Mouse (Mus musculus) lung, embryonic 15.5 days (tissue): Measurements from ENCODE around the gene H2-K1. TPM values are rescaled to one million over a fixed set of nuclear protein-coding genes. Genes with fewer than 3 reads are reported as not detected.
"Not testable (repeated sequence)": the region's sequence is repeated elsewhere in the genome, so short reads cannot be mapped to it uniquely, and the experiment has no call there.

ENCODE experiments used
- ATAC-seq: fragments of 200-750 bp; cut with Nextera tagmentation; 2 replicates; pipeline ENCODE4 v1.8.0; 2017; ENCODE audit warnings: moderate number of reproducible peaks, borderline replicate concordance; ENCODE audit not compliant: low FRiP score, low TSS enrichment; ENCODE audit errors: extremely low read depth
- H3K27ac ChIP-seq: fragments of 300-500 bp; sonication (generic); 2 replicates; pipeline ENCODE4 v1.5.1; 2015; ENCODE audit warnings: moderate library complexity, mild to moderate bottlenecking, inconsistent platforms
- H3K27me3 ChIP-seq: fragments of 300-500 bp; sonication (generic); 2 replicates; pipeline ENCODE4 v1.6.1; 2015; ENCODE audit warnings: inconsistent platforms
- H3K36me3 ChIP-seq: fragments of 300-500 bp; sonication (generic); 2 replicates; pipeline ENCODE4 v1.6.1; 2015; ENCODE audit warnings: inconsistent platforms
- H3K4me1 ChIP-seq: fragments of 300-500 bp; sonication (generic); 2 replicates; pipeline ENCODE4 v1.6.1; 2015; ENCODE audit warnings: inconsistent platforms
- H3K4me2 ChIP-seq: fragments of 300-500 bp; sonication (generic); 2 replicates; pipeline ENCODE4 v1.6.1; 2015; ENCODE audit warnings: inconsistent platforms, mild to moderate bottlenecking, moderate library complexity
- H3K4me3 ChIP-seq: fragments of 300-500 bp; sonication (generic); 2 replicates; pipeline ENCODE4 v1.5.1; 2015; ENCODE audit warnings: mild to moderate bottlenecking, inconsistent platforms
- H3K9ac ChIP-seq: fragments of 300-500 bp; sonication (generic); 2 replicates; pipeline ENCODE4 v1.6.1; 2015; ENCODE audit warnings: inconsistent platforms
- H3K9me3 ChIP-seq: fragments of 300-500 bp; sonication (generic); 2 replicates; pipeline ENCODE4 v1.6.1; 2016; ENCODE audit warnings: inconsistent platforms
- WGBS: fragments of 180-500 bp; shearing (Covaris S2); methylation state at CpG from one replicate; pipeline ENCODE4 v1.1.7; 2015; 5-methylcytosine and 5-hydroxymethylcytosine counted together
- polyA plus RNA-seq: library from polyadenylated mRNA; unstranded; fragments of >200 nt; fragmentation: Nextera tagmentation; extraction: Ambion mirVana; gene quantifications from 2 replicates; pipeline ENCODE4 v1.2.1, GENCODE M21; 2015

The H2-K1 gene
- polyA plus RNA-seq, 1 experiment from 2014 or later: 69.2 TPM

DNA sequence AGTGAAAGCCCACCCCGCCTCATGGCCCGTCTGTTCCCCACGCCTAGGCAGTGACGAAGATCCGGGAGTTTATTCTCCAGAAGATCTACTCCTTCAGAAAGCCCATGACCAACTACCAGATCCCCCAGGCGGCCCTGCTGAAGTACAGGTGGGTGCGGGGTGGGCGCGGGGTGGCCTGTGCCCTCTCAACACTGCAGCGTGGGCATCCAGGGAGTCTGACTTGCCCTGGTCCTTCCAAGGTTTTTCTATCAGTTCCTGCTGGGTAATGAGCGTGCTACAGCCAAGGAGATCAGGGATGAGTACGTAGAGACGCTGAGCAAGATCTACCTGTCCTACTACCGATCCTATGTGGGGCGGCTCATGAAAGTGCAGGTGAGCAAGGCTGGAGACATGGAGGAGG, 40.2 kb downstream of the H2-K1 start:
- ATAC-seq: no peak
- Histone ChIP-seq H3K4me2 (no peak overlapping the region), H3K9ac (no peak overlapping the region), H3K36me3 (peaks cover 51% of the 10 kb centered on the region), H3K9me3 (no peaks in the 10 kb centered on the region), H3K4me3 (no peak overlapping the region), H3K27me3 (no peaks in the 10 kb centered on the region), H3K4me1 (peaks cover 9% of the 10 kb centered on the region; the same call in 1 of the 2 replicates), H3K27ac (no peak overlapping the region)
- WGBS: 91% methylated on average over 15 of the region's 15 CpGs

DNA sequence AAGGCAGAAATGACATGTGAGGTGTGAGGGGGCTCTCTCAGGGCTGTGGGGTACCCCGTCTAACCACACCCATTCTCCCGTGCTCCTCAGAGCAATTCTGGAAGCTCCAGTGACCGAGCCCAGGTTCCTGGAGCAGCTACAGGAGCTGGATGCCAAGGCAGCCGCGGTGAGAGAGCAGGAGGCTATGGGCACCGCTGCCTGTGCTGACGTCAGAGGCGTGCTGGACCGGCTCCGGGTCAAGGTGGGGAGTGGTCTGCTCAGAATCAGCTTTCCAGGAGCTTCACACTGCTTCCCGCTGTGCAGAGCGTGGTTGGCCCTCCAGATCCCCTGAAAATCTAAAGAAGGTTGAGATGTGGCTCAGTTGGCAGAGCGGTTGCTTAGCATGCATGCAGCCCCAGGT, 41.0 kb downstream of the H2-K1 start:
- Histone ChIP-seq H3K9ac (no peak overlapping the region), H3K27ac (no peak overlapping the region), H3K36me3 (peaks cover 50% of the 10 kb centered on the region), H3K27me3 (no peaks in the 10 kb centered on the region), H3K4me3 (no peak overlapping the region), H3K4me2 (no peak overlapping the region), H3K9me3 (no peaks in the 10 kb centered on the region), H3K4me1 (peaks cover 14% of the 10 kb centered on the region)
- ATAC-seq: no peak
- WGBS: 94% methylated on average over 13 of the region's 13 CpGs

DNA sequence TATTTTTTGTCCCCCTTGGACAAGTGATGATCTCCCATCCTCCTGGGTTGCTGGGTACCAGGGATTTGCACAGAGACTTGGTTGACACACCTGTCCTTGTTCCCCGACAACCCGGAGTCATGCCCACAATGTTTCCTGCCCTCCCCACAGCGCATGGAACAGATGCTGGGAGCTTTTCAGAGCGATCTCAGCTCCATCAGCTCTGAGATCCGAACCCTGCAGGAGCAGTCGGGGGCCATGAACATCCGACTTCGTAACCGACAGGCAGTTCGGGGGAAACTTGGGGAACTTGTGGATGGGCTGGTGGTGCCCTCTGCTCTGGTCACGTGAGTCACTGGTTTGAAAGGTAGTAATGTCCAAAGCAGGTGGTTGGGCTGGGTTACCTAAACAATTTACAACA, 41.7 kb downstream of the H2-K1 start:
- no peak overlapping the region for H3K27ac ChIP-seq
- peaks cover 21% of the 10 kb centered on the region for H3K4me1 ChIP-seq
- H3K27me3 ChIP-seq: no peaks in the 10 kb centered on the region
- no peak for ATAC-seq
- no peak overlapping the region for H3K4me2 ChIP-seq
- H3K9me3 ChIP-seq: no peaks in the 10 kb centered on the region
- WGBS: 91% methylated on average over 11 of the region's 11 CpGs
- H3K36me3 ChIP-seq: peaks cover 52% of the 10 kb centered on the region
- no peak overlapping the region for H3K4me3 ChIP-seq
- no peak overlapping the region for H3K9ac ChIP-seq

DNA sequence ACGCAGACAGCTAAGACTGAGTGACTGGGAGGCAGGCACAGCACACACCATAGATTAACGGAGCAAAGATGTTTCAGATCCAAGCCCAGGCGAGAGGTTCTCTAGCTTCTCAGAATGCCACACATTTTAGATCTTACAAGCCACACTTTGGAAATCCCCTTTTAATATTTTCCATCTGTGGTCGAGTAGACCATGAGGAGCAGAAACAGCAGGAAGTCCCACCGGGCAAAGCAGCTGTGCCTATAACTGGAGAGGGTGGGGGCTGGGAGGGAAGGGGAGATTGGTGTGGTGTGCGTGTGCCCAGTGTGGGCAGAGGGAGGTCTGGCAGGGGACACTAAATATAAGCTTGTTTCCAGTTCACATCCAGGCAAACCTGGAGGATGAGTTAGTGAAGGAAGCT, 42.7 kb downstream of the H2-K1 start:
- no peak for ATAC-seq
- Histone ChIP-seq H3K27me3 (no peaks in the 10 kb centered on the region), H3K9ac (no peak overlapping the region), H3K4me3 (no peak overlapping the region), H3K4me1 (peaks cover 31% of the 10 kb centered on the region), H3K4me2 (no peak overlapping the region), H3K27ac (no peak overlapping the region), H3K36me3 (peaks cover 52% of the 10 kb centered on the region), H3K9me3 (no peaks in the 10 kb centered on the region)
- 82% methylated on average over 6 of the region's 6 CpGs for WGBS

DNA sequence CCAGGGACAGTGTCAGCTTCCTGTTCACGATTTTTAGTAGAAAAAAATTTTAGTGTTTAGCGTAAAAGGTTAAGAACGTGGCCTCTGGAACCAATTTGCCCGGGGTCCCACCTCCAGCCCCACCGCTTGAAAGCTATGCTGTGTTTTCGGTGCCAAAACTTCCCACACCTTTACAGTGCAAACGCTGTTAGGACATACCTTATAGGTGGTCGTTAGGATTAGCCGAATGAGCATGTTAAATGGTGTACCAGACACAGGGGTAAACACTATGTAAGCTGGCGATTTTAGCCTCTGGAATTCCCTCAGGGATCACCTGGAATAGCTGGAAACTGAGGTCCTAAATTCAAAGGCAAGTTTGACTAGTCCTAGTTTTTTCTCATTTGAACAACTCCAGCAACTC, 43.8 kb downstream of the H2-K1 start:
- Histone ChIP-seq H3K9me3 (no peaks in the 10 kb centered on the region), H3K4me1 (peaks cover 42% of the 10 kb centered on the region), H3K4me2 (peak overlapping the region; percentile 82), H3K36me3 (peaks cover 52% of the 10 kb centered on the region), H3K9ac (peak overlapping the region; percentile 78), H3K4me3 (peak overlapping the region; percentile 75), H3K27ac (peak overlapping the region; percentile 85; the same call in 1 of the 2 replicates), H3K27me3 (no peaks in the 10 kb centered on the region)
- 5% methylated on average over 10 of the region's 10 CpGs for WGBS
- no peak for ATAC-seq

DNA sequence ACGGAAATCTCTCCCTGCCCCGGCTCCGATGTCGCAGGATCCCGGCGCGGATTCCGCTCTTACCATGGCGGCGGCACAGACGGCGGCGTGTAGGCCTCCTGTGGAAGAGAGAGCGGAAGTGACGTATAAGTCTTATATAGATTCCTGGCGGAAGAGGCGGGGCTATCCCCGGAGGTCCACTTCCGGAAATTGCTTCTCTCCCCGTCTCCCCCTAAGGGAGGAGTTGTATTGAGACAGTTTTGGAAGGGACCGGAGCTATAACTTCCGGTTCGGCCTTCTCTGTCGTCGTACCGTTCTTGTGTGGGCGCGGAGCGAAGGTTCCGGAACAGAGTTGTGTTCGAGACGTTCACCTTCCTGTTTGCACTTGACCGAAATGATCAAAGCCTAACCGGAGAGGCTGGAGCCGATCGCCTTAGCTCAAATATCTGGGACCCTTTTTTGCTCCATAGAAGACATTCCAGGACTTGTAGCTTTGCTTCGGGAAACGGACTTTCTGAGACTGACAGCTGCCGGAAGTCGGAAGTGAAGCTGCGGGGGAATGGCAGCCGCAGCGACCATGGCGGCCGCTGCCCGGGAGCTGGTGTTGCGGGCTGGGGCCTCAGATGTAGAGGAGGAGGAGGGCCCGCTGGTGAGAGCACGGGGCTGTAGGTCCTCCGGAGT, 44.5 kb downstream of the H2-K1 start, which contains the start of the genes Vps52 and Rps18:
TSS of gene Vps52 (plus strand) at position 258 of the 660 bp plus-strand sequence.
TSS of gene Rps18 (minus strand) at position 447 of the 660 bp plus-strand sequence.
- Histone ChIP-seq H3K4me1 (peaks cover 48% of the 10 kb centered on the region), H3K4me3 (peak within 1 kb of the TSS; percentile 75), H3K36me3 (peaks cover 48% of the 10 kb centered on the region), H3K9ac (peak within 1 kb of the TSS; percentile 94), H3K27ac (peak within 1 kb of the TSS; percentile 88), H3K27me3 (no peaks in the 10 kb centered on the region), H3K4me2 (peak within 1 kb of the TSS; percentile 82), H3K9me3 (no peaks in the 10 kb centered on the region)
- ATAC-seq: peak; percentile 86
- under 1% methylated on average over 50 of the region's 50 CpGs for WGBS

DNA sequence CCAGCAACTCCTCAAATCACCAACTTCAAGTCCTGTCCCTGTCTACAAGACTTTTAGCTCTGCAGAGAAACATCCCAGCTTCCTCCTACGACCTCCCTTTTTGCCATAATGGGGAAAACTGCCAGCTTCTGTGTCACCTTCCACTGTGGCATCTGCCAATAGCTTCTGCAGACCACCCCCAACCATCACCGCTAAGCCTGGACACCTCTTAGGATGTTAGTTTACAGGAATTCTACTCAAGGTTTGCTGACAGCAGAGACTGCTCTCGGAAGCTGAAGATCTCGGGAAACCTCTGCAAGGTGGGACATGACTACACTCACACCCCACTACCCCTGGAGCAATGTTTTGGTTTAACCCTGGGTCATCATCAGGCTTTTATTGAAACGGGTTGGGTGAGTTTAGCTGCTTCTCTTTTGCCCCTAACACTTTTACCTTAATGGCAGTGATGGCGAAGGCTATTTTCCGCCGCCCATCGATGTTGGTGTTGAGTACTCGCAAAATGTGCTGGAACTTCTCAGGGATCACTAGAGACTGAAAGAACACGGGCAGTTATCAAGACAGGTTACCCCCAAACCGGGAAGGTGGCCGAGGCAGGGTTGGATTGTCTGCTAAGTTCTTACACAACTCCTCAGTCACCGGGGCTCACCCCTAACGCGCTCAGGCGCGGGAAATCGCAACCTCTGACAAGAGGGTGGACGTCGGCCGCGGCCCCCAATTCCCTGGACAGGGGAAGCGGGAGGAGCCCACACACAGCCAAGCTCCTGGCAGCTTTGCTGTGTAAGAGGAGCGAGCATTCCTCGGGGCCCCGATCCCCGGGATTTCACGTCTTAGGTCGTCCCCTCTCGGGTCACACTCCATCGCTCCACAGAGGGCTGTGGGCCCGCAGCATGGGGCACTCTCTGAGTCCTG, 45.2 kb downstream of the H2-K1 start:
- Histone ChIP-seq H3K4me2 (peak overlapping the region; percentile 76), H3K9me3 (no peaks in the 10 kb centered on the region), H3K36me3 (peaks cover 44% of the 10 kb centered on the region), H3K9ac (peak overlapping the region; percentile 94), H3K27me3 (no peaks in the 10 kb centered on the region), H3K4me1 (peaks cover 55% of the 10 kb centered on the region), H3K27ac (peak overlapping the region; percentile 88), H3K4me3 (peak overlapping the region; percentile 75)
- ATAC-seq: peak; percentile 23
- WGBS: under 1% methylated on average over 33 of the region's 33 CpGs

DNA sequence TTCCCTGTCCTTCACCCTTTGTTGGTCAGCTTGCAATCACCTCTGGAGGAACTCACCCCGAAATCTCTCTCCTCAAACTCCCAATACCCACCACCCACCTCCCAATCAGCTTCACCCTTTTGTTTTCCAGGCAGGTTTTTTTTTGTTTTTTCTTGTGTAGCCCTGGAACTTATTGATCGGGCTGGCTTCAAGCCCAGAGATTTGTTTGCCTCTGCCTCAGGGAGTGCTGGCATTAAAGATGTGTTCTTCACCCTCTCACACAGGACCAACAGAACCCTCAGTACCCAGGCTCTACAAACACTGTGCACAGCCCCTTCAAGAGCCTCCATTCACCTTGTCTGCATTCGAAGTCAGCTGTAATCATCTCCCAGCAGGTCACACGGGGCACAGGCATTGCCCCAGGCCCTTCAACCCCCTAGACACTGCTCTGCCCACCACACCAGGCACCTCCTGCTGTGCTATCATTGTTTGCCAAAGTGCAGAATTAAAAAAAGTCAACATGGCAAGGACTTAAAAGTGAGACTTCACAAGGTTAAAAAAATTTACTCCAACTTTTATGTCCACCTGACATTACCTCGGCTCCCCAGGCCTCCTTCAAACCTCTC, 46.1 kb downstream of the H2-K1 start:
- Histone ChIP-seq H3K36me3 (peaks cover 37% of the 10 kb centered on the region), H3K4me1 (peaks cover 55% of the 10 kb centered on the region), H3K4me3 (peak overlapping the region; percentile 75), H3K27ac (peak overlapping the region; percentile 42; the same call in 1 of the 2 replicates), H3K4me2 (peak overlapping the region; percentile 76), H3K9ac (peak overlapping the region; percentile 94), H3K9me3 (no peaks in the 10 kb centered on the region), H3K27me3 (no peaks in the 10 kb centered on the region)
- ATAC-seq: no peak
- WGBS: 37% methylated on average over 5 of the region's 5 CpGs

DNA sequence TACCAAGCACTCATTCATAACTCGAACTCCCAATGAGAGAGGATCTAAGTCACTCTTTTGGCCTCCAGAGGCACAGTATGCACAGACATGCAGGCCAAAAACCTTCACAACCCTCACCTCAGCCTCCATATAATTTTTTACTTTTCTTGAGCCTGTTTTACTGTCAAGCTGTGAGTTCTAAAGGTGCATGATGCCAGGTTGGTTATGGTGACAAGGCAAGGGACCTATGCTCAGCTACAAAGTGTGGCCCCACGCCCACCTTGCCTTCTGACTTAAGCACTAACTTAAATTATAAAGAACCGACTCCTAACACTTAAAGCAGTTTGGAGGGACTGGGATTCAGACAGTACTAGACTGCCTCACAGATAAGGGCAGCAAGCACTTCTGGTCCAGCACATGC, 46.8 kb downstream of the H2-K1 start:
- Histone ChIP-seq H3K4me3 (0 out of 2 replicates have a peak overlapping the region, but pooled peaks have one; percentile 1), H3K27ac (0 out of 2 replicates have a peak overlapping the region, but pooled peaks have one; percentile 1)

DNA sequence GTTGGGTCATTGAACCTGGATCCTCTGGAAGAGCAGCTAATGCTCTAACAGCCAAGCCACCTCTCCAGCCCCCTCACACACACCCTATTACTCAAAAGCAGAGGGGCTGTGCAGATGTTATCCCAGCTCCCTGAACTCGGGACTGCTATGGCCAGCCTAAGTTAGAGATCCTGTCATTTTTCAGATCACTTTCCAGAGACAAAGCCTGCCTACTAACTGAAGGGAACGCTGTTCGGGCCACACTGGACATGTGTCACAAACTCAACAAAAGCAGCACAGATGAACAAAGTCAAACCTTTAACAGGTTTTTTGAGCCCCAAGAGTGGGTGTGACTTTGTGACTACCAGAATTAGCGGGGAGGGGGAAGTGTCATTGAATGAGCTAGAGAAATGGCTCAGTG, 47.3 kb downstream of the H2-K1 start:
- no peak overlapping the region for H3K27ac ChIP-seq
- H3K9me3 ChIP-seq: no peaks in the 10 kb centered on the region
- no peak for ATAC-seq
- peak overlapping the region; percentile 90; the same call in 1 of the 2 replicates for H3K4me2 ChIP-seq
- H3K27me3 ChIP-seq: no peaks in the 10 kb centered on the region
- WGBS: 63% methylated on average over 4 of the region's 4 CpGs
- no peak overlapping the region for H3K4me3 ChIP-seq
- H3K36me3 ChIP-seq: peaks cover 39% of the 10 kb centered on the region
- H3K4me1 ChIP-seq: peaks cover 55% of the 10 kb centered on the region
- 0 out of 2 replicates have a peak overlapping the region, but pooled peaks have one; percentile 2 for H3K9ac ChIP-seq

More for the DNA sequence above, 46.8 kb downstream of the H2-K1 start:
- Histone ChIP-seq H3K4me1 (peaks cover 55% of the 10 kb centered on the region), H3K9ac (peak overlapping the region; percentile 94; the same call in 1 of the 2 replicates), H3K9me3 (no peaks in the 10 kb centered on the region), H3K4me2 (peak overlapping the region; percentile 76), H3K27me3 (no peaks in the 10 kb centered on the region), H3K36me3 (peaks cover 36% of the 10 kb centered on the region)
- 69% methylated on average over 3 of the region's 3 CpGs for WGBS
- ATAC-seq: no peak

DNA sequence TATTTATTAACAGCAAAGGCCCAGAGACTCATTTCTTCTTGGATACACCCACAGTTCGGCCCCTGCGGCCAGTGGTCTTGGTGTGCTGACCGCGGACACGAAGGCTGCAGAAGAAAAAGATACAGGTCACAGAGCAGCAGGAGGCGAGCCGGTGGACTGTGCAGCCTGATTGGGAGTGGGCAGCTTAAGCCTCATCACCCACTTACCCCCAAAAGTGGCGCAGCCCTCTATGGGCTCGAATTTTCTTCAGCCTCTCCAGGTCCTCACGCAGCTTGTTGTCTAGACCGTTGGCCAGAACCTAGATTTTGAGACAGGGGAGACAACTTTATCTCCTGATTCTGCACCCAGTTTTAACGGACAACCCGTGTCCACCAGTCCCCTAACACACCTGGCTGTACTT, 48.1 kb downstream of the H2-K1 start:
- peaks cover 43% of the 10 kb centered on the region for H3K36me3 ChIP-seq
- 72% methylated on average over 13 of the region's 13 CpGs for WGBS
- 0 out of 2 replicates have a peak overlapping the region, but pooled peaks have one; percentile 54 for H3K9ac ChIP-seq
- ATAC-seq, H3K27me3 ChIP-seq, H3K27ac ChIP-seq, H3K9me3 ChIP-seq: not testable (repeated sequence)
- peaks cover 53% of the 10 kb centered on the region for H3K4me1 ChIP-seq
- H3K4me2 ChIP-seq: peak overlapping the region; percentile 90
- H3K4me3 ChIP-seq: peak overlapping the region; percentile 47; the same call in 1 of the 2 replicates
